Mouse (Mus musculus) intestine, embryonic 14.5 days (tissue): Measurements from ENCODE around the gene Vps13c. TPM values are rescaled to one million over a fixed set of nuclear protein-coding genes. Genes with fewer than 3 reads are reported as not detected.

Source experiments
- ATAC-seq: fragments of 200-750 bp; cut with Nextera tagmentation; replicated peaks from 2 replicates; pipeline ENCODE4 v1.8.0; 2017; ENCODE audit warnings: low read depth, moderate number of reproducible peaks, moderate TSS enrichment, moderate library complexity; ENCODE audit not compliant: low FRiP score, low TSS enrichment
- DNase-seq: peaks from one replicate; pipeline ENCODE4 v3.0.0-alpha.2; 2018; ENCODE audit warnings: low spot score
- H3K27ac ChIP-seq: fragments of 300-500 bp; sonication (generic); 2 replicates; pipeline ENCODE4 v1.5.1; 2014; ENCODE audit warnings: low read depth, mild to moderate bottlenecking, control low read depth
- H3K27me3 ChIP-seq: fragments of 300-500 bp; sonication (generic); replicated peaks from 2 replicates; pipeline ENCODE4 v1.6.1; 2014; ENCODE audit warnings: low read length, control low read depth; ENCODE audit not compliant: control insufficient read depth, insufficient read depth
- H3K36me3 ChIP-seq: fragments of 300-500 bp; sonication (generic); 2 replicates; pipeline ENCODE4 v1.6.1; 2014; ENCODE audit warnings: low read length, control low read depth; ENCODE audit not compliant: control insufficient read depth, insufficient read depth
- H3K4me1 ChIP-seq: fragments of 300-500 bp; sonication (generic); replicated peaks from 2 replicates; pipeline ENCODE4 v1.6.1; 2014; ENCODE audit warnings: low read length, control low read depth, mixed read lengths; ENCODE audit not compliant: control insufficient read depth, insufficient read depth
- H3K4me2 ChIP-seq: fragments of 300-500 bp; sonication (generic); 2 replicates; pipeline ENCODE4 v1.6.1; 2014; ENCODE audit warnings: low read length
- H3K4me3 ChIP-seq: fragments of 300-500 bp; sonication (generic); 2 replicates; pipeline ENCODE4 v1.5.1; 2014; ENCODE audit warnings: low read depth, low read length, control low read depth, mixed read lengths
- H3K9ac ChIP-seq: fragments of 300-500 bp; sonication (generic); 2 replicates; pipeline ENCODE4 v1.6.1; 2014; ENCODE audit warnings: mild to moderate bottlenecking, low read length
- H3K9me3 ChIP-seq: fragments of 300-500 bp; sonication (generic); 2 replicates; pipeline ENCODE4 v1.6.1; 2016; ENCODE audit warnings: low read length, control low read depth; ENCODE audit not compliant: control insufficient read depth
- WGBS: fragments of 180-500 bp; shearing (Covaris S2); extraction: QIAGEN DNeasy Blood & Tissue Kit; methylation state at CpG from one replicate; pipeline ENCODE4 v1.1.7; 2014; 5-methylcytosine and 5-hydroxymethylcytosine counted together
- polyA plus RNA-seq: library from polyadenylated mRNA; unstranded; fragments of >200 nt; fragmentation: Nextera tagmentation; extraction: Ambion mirVana; gene quantifications from 2 replicates; pipeline ENCODE4 v1.2.1, GENCODE M21; 2014

The Vps13c gene
- polyA plus RNA-seq, 1 experiment from 2014 or later = 7.9 TPM

- Histone ChIP-seq H3K9me3 (0 out of 2 replicates have a peak, but pooled peaks cover 3% of the 10 kb centered on the region), H3K4me2 (no peak overlapping the region), H3K4me1 (no peaks in the 10 kb centered on the region), H3K4me3 (no peak overlapping the region), H3K36me3 (no peaks in the 10 kb centered on the region), H3K9ac (no peak overlapping the region), H3K27me3 (no peaks in the 10 kb centered on the region), H3K27ac (no peak overlapping the region)
- 47% methylated on average over 5 of the region's 5 CpGs for WGBS
- no peak for ATAC-seq
- DNase-seq = no peak
Observed at GRCm38 (mm10) chr9:67823131-67823530, 17.1 kb upstream of the Vps13c start.

GRCm38 (mm10) chr9:67825527-67825926 is 14.7 kb upstream of the Vps13c start:
- Histone ChIP-seq H3K4me3 (no peak overlapping the region), H3K9ac (no peak overlapping the region), H3K9me3 (0 out of 2 replicates have a peak, but pooled peaks cover 3% of the 10 kb centered on the region), H3K27me3 (peaks cover 13% of the 10 kb centered on the region; the same call in 1 of the 2 replicates), H3K4me2 (no peak overlapping the region), H3K36me3 (no peaks in the 10 kb centered on the region), H3K4me1 (0 out of 2 replicates have a peak, but pooled peaks cover 5% of the 10 kb centered on the region), H3K27ac (no peak overlapping the region)
- ATAC-seq = no peak
- DNase-seq = no peak
- 85% methylated on average over 7 of the region's 7 CpGs for WGBS

DNA sequence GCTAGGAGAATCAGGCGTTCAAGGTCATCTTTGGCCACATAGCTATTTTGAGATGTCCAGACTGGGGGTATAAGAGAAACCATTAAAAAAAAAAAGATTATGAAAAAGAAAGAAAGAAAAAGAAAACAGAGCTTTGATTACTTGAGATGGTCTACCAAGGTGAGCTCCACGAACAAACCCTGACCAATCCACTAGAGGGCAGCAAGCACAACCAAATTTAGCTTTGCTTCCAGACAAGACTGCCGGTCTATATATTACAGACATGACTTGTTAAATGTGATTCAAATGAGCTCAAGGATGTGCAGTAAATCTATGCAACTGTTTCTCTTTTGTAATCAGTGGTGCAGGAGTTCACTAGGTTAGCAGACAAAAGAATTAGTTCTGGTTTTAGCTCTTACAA is 12.0 kb upstream of the Vps13c start:
- H3K4me3 ChIP-seq = no peak overlapping the region
- H3K27me3 ChIP-seq = peaks cover 23% of the 10 kb centered on the region; the same call in 1 of the 2 replicates
- DNase-seq = peak; percentile 74
- WGBS = 14% methylated on average over 3 of the region's 3 CpGs
- H3K36me3 ChIP-seq = no peaks in the 10 kb centered on the region
- H3K27ac ChIP-seq = no peak overlapping the region
- H3K9me3 ChIP-seq = 0 out of 2 replicates have a peak, but pooled peaks cover 3% of the 10 kb centered on the region
- H3K4me2 ChIP-seq = no peak overlapping the region
- peaks cover 14% of the 10 kb centered on the region; the same call in 1 of the 2 replicates for H3K4me1 ChIP-seq
- H3K9ac ChIP-seq = no peak overlapping the region
- ATAC-seq = no peak

GRCm38 (mm10) chr9:67830411-67831358 is 9.5 kb upstream of the Vps13c start:
- Histone ChIP-seq H3K9ac (peak overlapping the region; percentile 43), H3K9me3 (no peaks in the 10 kb centered on the region), H3K4me1 (peaks cover 14% of the 10 kb centered on the region; the same call in 1 of the 2 replicates), H3K4me2 (peak overlapping the region; percentile 91), H3K36me3 (no peaks in the 10 kb centered on the region), H3K27ac (no peak overlapping the region), H3K27me3 (peaks cover 23% of the 10 kb centered on the region; the same call in 1 of the 2 replicates), H3K4me3 (peak overlapping the region; percentile 51)
- ATAC-seq (peak; percentile 85), DNase-seq (peak; percentile 78)
- WGBS = 3% methylated on average over 78 of the region's 84 CpGs

GRCm38 (mm10) chr9:67831359-67832045 is 8.7 kb upstream of the Vps13c start:
- Histone ChIP-seq H3K4me2 (peak overlapping the region; percentile 91), H3K9ac (peak overlapping the region; percentile 43), H3K9me3 (no peaks in the 10 kb centered on the region), H3K27ac (no peak overlapping the region; the same call in 1 of the 2 replicates), H3K4me3 (peak overlapping the region; percentile 51), H3K36me3 (no peaks in the 10 kb centered on the region), H3K4me1 (peaks cover 14% of the 10 kb centered on the region; the same call in 1 of the 2 replicates), H3K27me3 (peaks cover 23% of the 10 kb centered on the region; the same call in 1 of the 2 replicates)
- under 1% methylated on average over 57 of the region's 57 CpGs for WGBS
- ATAC-seq (peak; percentile 61; the same call in 1 of the 2 replicates), DNase-seq (peak; percentile 84)

GRCm38 (mm10) chr9:67832046-67832605 is 8.1 kb upstream of the Vps13c start, which contains the start of gene C2cd4a:
C2cd4a (minus strand) TSS chr9:67832330.
- DNase-seq (peak; percentile 75), ATAC-seq (no peak)
- no peak within 1 kb of the TSS; the same call in 1 of the 2 replicates for H3K27ac ChIP-seq
- WGBS = 2% methylated on average over 20 of the region's 20 CpGs
- H3K9me3 ChIP-seq = no peaks in the 10 kb centered on the region
- peaks cover 14% of the 10 kb centered on the region; the same call in 1 of the 2 replicates for H3K4me1 ChIP-seq
- peak within 1 kb of the TSS; percentile 91 for H3K4me2 ChIP-seq
- H3K36me3 ChIP-seq = no peaks in the 10 kb centered on the region
- H3K27me3 ChIP-seq = peaks cover 23% of the 10 kb centered on the region; the same call in 1 of the 2 replicates
- H3K9ac ChIP-seq = peak within 1 kb of the TSS; percentile 43
- peak within 1 kb of the TSS; percentile 51 for H3K4me3 ChIP-seq

- no peak for ATAC-seq
- 83% methylated on average over 5 of the region's 5 CpGs for WGBS
Observed at GRCm38 (mm10) chr9:67834535-67834934, 5.7 kb upstream of the Vps13c start.

DNA sequence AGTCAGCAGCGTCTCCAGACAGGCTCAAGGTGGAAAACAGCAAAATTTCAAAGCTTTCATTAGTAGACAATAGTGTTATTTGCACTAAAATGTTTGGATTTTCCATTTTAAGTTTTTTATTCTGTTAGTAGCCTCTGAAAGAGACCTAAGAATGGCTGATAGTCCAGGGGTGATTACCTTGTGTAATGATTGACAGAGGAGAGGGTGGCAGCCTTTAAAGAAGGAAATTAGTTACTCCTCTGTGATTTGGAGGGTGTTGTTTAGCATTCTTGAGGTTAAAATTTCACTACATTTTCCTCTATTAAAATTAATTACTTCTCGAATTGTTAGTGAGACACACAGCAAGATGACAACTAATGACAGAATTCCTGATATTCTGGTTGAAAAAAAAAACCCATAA is 2.9 kb upstream of the Vps13c start:
- Histone ChIP-seq H3K4me2 (no peak overlapping the region), H3K9ac (no peak overlapping the region), H3K27ac (no peak overlapping the region), H3K36me3 (no peaks in the 10 kb centered on the region), H3K27me3 (0 out of 2 replicates have a peak, but pooled peaks cover 4% of the 10 kb centered on the region), H3K9me3 (no peaks in the 10 kb centered on the region), H3K4me3 (no peak overlapping the region), H3K4me1 (peaks cover 9% of the 10 kb centered on the region; the same call in 1 of the 2 replicates)
- ATAC-seq = no peak
- WGBS = 63% methylated on average over 2 of the region's 2 CpGs
- no peak for DNase-seq

More at GRCm38 (mm10) chr9:67834535-67834934, 5.7 kb upstream of the Vps13c start:
- H3K9ac ChIP-seq = no peak overlapping the region
- DNase-seq = no peak
- no peaks in the 10 kb centered on the region for H3K9me3 ChIP-seq
- H3K4me1 ChIP-seq = peaks cover 14% of the 10 kb centered on the region; the same call in 1 of the 2 replicates
- H3K36me3 ChIP-seq = no peaks in the 10 kb centered on the region
- no peak overlapping the region for H3K27ac ChIP-seq
- H3K4me2 ChIP-seq = no peak overlapping the region
- no peak overlapping the region for H3K4me3 ChIP-seq
- H3K27me3 ChIP-seq = peaks cover 19% of the 10 kb centered on the region; the same call in 1 of the 2 replicates
